Mouse (Mus musculus) cortical plate, adult 2 months (tissue): ENCODE data around the gene Aldh1l1.

ENCODE experiments used
- CTCF ChIP-seq: fragments of 200-500 bp; IDR thresholded peaks from 2 replicates; pipeline ENCODE4 v1.5.1; 2011; ENCODE audit warnings: mild to moderate bottlenecking, control low read depth, low read length; ENCODE audit not compliant: insufficient read depth; ENCODE audit errors: extremely low read depth
- POLR2A ChIP-seq: fragments of 200-500 bp; IDR thresholded peaks from 2 replicates; pipeline ENCODE4 v1.6.1; 2011; ENCODE audit warnings: mild to moderate bottlenecking, low read length, control low read depth; ENCODE audit not compliant: insufficient read depth; ENCODE audit errors: extremely low read depth

GRCm38 (mm10) chr6:90598197-90598596 is 112.0 kb downstream of the Aldh1l1 start:
- TF ChIP-seq CTCF (no peak), POLR2A (no peak)
